Mouse (Mus musculus): ENCODE measurements around the gene Gm49630.
"Not testable (repeated sequence)": the region's sequence is repeated elsewhere in the genome, so short reads cannot be mapped to it uniquely, and the experiment has no call there.

Gm49630 gene

DNA sequence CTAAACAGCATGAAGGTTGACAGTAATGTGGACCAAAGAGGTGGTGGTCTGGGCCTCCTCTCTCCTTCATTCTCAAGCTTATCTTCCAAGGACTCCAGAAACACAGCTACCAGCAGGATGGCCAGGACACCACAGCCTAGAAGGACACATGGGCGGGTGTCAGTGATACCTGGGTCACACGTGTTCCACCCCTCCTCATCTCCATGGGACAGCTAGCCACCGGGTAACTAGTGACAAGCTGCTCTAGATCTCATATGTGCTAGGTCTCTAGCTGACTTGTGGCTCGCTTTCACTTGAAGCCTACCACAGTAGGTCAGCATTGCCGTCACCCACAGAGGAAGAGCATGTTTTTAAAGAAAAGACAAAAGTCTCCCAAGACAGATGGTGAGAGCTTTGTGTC is at the start of gene Gm49630:
Gm49630 (minus strand) TSS at position 101 of the 400 bp plus-strand sequence.
- DNase-seq = not testable (repeated sequence)

DNA sequence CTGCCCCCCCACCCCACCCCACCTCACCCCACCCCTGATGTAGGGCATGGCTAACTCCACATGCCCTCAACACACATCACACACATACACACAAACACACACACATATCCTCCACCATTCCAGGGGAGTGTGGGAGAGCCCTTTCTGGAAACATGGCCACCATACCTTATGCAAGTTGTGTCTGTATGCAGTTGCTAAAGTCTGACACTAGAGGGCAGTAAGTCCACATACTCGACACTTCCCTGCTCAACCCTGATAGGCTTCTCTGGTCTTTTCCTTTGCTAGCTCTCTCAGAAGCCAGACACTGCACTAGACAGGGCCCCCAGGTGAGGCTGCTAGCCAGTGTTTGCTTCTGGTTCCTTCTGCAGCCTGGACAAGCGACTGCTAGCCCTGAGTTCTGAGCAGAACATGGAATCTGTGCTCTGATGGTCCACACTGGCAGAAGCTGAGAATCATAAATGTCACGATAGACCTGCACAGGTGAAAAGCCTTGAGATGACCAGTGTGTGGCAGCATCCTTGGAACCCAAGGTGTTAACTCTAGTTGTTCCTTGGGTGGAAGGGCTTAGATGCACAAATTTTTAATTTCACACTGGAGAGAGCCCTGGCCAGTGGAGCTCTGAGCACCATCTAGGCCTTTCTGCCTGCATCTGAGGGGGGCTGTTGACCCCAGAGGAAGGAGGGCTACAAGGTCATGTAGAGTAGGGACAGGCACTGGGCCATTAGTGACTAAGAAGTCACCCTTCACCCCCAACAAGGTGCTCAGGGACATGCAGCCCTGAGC is 48.6 kb upstream of the Gm49630 start:
- peak in 1 of 2 experiments; percentile 9 for DNase-seq

DNA sequence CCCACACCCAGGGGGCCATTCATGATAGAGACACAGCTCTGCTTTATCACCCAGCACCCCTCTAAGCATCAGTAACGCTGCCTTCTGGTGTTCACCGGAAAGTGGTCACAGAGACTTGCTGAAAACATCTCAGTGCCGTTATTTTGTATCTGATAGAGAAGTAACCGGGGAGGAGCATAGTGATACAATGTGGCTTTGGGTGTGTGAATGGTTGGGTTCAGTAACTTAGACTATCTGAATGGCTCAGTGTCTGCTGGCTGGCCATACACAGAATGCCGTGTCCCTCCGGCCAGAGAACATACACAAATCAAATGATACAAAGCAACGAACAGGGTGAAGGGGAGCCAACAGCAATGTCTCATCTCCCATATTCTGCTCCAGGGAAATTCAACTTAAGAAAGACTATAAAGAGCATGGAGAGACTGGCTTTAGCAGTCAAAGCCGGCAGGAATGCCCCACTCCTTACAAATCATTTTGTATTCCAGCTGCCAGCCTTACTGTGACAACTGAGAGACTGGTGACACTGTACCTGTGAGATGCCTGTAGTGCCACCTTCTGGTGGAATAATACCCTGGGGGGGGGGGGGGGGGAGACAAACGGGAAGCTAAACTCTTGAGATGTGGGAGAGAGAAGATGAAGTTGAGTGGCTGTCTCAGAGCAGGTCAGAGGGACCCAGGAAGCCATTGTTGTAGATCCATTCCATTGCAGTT is 43.0 kb upstream of the Gm49630 start:
- not testable (repeated sequence) for DNase-seq

DNA sequence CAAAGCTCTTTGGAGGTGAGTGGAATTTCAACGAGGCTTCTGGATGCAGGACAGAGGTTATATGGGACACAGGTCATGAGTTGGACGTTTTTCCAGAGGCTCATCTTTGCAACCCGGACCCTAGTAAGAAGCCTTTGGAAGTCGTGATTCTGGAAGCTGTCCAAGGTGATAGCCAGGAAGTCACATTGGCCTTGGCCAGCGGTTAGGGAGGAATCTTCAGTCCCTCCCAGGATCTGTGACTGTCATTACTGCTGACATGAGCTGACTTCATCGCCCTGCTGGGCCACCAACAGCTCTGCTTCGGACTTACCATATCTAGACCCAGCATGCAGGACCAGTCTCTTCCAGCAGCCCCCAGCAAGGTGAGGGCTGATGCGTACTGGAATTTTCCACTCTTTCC is 41.6 kb upstream of the Gm49630 start:
- DNase-seq = not testable (repeated sequence)

DNA sequence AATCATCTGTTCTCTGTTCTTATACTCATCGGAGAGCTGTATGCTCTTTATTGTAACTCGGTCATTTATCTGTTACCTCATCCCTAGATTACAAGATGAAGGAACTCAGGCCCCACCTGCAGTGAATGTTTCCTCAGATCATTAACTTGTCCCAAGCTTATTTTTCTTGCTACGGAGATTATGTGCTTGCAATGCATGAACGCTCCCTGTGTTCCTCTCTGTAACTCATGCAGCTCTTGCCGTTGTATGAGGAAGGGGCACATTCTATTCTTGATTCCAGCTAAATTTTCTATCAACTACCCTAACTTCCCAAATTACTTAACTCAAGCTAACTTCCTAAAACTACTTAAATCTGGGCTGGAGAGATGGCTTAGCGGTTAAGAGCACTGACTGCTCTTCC is 28.0 kb upstream of the Gm49630 start:
- not testable (repeated sequence) for DNase-seq

DNA sequence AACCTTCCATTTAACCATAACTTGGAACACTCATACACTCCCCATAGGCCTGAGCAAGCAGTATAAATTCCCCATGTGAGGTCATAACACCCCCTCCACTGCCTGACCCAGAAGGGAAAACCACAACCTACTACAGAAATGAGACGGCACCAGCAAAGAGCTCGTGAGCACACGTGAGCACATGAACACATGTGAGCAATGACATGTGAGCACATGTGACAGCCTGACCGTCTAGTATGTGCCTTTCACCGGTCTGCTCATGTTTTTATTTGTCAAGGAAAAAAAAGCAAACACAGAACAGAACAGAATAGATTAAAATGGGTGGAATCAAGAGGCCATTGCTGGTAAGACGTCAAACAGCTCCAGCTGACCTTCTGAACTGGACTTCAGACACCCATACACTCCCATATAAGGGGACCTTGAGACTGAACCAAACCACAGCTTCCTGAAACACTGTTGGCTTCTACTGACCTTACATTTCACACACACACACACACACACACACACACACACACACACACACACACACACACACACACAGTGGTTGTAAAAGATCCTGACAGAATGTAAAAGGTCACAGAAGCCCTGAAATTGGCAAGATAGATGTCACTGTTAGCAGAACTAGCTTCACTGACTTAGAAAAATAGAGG is 26.5 kb upstream of the Gm49630 start:
- not testable (repeated sequence) for DNase-seq

DNA sequence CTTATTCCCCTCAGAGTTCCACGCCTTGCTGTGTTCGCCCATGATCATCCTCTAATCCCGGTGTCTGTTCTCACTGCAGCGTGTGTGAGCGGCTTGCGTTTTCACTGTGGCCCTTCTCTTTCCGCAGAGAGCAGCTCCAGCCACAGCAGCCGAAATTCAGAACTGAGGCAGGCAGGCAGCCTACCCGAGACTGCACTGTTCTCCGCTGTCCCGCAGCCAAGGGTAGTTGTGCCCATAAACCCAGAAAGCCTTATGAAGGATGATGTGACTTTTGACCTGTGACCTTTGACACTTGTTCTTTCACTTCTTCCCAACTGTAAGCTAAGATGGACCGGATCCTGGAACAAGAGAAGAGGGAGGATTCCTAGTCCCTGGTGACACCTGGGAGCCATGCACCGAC is 25.3 kb upstream of the Gm49630 start:
- not testable (repeated sequence) for DNase-seq

DNA sequence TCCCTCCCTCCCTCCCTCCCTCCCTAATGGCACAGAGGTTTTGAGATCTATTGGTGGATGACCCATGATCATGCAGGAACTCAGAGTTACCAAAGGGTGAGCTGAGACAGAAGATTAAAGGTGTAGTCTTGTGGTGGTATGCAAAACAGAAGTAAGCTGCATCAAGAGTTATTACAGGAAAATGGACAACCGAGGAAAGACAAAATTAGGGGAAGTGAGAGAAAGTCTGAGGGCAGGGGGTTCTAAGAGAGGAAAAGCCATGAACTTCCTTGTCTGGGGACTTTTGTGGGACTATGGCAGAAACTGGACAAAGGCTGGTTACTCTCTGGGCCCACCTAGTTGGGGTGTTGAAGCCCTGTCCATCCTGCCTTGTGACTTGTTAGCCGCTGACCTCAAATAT is 24.5 kb upstream of the Gm49630 start:
- DNase-seq = not testable (repeated sequence)

DNA sequence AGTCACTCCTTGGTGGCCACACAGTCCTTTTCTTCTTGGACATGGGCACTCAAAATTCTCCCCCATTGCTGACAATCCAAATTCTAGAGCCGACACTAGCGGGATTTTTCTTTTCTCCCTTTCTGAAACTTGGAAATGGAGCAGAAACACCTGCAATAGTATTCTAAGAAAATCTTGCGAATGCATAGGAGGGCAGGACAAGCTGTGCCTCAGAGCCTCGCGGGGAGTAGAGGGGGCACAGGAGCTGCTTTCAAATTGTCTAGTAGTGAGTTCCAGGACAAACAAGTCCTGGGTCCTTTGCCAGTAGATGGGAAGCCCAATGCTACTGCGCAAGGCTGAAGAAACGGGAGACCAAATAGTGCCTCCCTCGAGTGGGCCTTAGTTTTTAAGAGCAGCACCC is 23.9 kb upstream of the Gm49630 start:
- not testable (repeated sequence) for DNase-seq

DNA sequence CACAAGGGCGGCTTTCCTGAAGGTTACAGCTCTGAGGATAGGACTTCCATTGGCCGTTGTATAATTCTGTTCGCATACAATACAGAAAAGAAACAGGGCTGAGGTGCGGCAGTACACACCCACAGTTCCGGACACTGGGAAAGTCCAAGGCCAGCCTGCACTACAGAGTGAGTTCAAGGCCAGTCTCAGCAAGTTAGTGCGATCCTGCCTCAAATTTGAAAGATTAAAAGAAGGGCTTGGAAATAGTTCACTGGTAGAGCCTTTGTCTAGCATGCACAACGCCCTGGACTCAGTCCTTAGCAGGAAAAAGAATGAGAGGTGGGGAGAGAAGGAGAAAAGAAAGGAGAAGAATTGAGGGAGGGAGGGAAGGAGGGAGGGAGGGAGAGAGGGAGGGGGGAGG is 23.3 kb upstream of the Gm49630 start:
- DNase-seq = not testable (repeated sequence)

DNA sequence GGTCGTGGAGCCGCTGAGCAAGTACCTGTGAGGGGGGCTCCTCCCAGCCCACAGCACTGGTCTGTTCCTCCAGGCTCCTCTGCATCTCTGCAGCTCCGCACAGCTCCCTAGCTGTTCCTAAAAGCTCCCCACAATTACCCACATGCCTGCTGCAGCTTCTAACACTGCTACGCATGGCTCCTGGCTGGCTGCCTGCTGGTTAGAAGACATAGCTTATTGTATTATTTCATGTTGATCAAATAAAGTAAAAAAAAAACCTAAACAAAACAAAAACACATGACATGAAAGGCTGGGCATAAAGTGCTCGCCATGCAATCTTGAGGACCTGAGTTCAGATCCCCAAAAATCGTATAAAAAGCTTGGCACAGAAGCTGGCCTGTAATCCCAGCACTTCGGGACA is 18.1 kb upstream of the Gm49630 start:
- DNase-seq = not testable (repeated sequence)

DNA sequence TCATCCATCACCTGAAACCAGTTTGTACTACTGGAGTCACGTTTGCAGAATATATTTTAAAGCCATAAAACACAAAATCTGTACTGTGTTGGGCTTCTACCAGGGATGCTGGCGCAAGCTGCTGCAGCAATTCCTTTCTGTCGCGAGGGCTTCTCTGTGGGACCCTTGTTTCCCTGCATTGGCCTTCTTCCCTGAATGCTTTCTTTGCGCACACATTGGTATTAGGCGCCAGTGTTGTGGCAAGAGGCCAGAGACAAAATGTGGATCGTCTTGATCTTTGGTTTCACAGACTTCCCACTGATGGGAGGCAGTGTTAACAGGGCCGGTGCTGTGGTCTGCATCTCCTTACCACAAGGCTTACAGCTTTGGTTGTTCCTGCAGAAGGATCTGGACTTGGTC is 17.2 kb upstream of the Gm49630 start:
- not testable (repeated sequence) for DNase-seq

DNA sequence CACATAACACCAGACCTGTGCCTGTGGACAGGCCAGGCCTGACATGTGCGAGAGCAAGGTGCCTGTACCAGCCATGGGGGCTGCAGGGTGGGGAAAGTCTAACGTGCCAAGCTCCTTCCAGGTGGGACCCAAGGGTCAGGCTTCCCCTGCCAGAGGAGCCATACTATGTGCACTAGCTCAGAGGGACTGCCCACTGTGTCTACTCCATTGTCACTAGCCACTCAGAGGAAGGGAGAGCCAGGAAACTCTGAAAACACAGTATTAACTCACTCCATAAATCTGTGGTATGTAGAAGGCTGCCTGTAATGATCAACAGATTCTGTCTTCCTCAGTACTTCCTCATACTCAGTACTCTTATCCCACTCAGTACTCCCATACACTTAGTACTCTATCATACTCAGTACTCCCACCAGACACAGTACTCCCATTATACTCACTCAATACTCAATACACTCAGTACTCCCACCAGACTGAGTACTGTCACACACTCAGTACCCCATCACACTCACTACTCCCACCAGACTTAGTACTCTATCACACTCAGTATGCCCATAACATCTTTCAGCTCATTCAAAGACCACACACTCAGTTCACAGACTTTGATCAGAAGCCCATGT is 16.7 kb upstream of the Gm49630 start:
- DNase-seq = not testable (repeated sequence)

DNA sequence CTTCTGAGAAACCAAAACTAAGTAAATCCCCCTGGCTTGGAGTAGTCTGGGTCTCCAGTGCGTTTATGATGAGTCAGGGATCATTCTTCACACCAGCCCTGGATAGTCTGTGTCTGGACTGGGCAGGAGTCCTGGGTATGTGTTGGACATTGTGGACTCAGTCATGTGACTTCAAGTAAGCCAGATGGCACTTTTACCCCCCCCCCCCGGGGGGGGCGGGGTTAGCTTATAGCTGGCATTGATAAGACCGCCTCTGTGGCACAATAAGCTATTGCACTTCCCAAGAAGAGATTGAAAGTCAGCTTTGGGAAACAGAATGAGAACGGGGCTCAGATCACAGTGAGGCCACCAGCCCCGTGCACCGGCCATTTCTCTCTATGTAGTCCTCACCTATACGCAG is 14.2 kb upstream of the Gm49630 start:
- DNase-seq = not testable (repeated sequence)

DNA sequence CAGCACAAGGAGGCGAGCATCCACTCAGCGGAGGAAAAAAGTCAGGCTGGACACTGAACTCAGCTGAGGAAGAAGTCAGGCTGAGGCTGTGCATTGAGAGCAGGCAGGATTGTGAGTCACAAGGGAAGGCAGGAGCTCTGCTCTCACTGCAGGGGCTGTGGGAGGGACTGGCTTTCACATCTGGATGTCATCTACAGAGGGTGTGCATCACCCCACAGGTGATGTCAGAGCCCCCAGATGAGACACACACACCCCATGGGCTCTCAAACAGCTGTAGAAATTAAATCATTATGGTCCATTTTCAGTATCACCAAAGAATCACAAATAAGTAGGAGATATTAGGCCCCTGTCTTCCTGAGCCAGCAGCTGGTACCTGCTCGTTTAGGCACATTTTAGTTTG is 13.6 kb upstream of the Gm49630 start, which contains the start of gene Unc93a2:
Unc93a2 (minus strand) TSS at position 101 of the 400 bp plus-strand sequence.
- DNase-seq = not testable (repeated sequence)

DNA sequence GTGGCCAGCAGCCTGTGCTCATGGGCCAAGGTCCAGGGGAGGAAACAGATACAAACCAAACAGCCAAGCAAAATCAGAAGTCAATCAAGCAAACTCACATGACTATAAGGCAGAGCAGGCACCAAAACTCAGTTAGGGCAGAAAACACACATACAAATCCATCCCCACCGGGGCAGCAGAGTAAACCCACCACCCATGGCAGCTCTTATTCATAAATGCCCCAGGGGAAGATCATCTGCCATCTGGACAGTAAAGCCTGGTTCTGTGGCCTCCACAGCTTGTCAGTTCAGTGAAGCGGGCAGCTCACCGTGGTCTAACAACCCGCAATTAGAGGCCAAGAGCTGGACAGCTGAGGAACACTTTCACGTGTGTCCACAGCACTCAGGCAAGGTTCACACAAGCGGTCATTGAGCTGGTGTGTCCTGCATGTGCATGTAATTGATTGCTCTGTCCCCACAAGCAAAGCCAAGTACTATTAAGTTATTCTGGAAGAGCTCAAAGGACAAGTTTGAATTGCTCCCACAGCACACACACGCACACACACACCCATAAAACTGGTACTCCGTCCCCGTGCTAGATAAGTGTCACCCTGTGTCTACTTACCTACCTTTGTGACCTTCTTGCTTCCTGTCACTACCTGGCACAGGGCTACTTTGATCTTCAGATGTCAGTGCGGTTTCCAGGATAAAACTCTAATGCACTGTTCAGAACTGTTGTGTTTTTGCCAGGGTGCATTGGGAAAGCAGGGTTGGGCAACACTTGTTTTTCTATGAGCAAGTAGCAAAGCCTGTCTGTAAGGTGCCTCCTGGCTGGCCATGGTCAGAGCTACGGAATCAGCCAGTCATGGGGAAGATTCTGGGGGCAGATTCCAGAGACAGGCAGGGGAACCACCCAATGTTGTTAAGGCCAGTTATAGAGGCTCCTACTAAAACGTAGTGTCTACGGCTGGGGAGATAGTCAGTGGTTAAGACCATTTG is 11.7 kb upstream of the Gm49630 start:
- DNase-seq = not testable (repeated sequence)

DNA sequence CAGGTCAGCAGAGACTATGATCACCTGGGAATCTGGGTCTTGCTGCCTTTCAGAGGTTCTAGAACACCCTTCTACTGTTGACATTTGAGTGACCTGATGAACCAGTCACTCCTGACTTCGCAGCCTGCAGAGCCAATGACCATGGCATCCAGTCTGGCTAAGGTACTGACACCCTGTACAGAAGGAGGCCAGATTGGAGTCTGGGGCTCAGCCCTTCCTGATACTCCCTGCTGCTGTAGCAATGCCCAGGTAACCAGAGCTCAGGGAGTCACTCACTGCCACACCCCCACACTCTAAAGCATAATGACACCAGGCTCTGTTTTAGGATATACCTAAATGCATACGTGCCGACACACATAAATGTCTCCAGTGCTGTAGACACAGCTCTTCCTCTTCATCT is 10.9 kb upstream of the Gm49630 start:
- not testable (repeated sequence) for DNase-seq

DNA sequence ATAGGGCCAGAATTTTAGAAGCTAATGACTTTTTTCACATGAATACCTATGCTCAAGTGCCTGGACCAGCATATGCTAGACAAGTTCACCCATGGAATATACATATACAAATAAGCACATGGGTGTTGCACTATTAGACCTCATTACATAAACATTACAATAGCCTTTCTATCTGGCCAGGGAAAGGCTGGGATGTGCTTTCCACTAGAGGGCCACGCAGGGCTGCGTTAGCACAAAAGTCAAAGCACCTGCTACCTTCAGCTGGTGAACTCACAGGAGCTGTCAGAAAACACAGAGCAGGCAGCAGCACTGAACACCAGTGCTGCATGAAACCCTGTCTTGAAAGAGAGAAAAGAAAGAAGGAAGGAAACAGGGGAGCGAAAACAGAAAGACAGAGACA is 6.1 kb upstream of the Gm49630 start:
- not testable (repeated sequence) for DNase-seq

DNA sequence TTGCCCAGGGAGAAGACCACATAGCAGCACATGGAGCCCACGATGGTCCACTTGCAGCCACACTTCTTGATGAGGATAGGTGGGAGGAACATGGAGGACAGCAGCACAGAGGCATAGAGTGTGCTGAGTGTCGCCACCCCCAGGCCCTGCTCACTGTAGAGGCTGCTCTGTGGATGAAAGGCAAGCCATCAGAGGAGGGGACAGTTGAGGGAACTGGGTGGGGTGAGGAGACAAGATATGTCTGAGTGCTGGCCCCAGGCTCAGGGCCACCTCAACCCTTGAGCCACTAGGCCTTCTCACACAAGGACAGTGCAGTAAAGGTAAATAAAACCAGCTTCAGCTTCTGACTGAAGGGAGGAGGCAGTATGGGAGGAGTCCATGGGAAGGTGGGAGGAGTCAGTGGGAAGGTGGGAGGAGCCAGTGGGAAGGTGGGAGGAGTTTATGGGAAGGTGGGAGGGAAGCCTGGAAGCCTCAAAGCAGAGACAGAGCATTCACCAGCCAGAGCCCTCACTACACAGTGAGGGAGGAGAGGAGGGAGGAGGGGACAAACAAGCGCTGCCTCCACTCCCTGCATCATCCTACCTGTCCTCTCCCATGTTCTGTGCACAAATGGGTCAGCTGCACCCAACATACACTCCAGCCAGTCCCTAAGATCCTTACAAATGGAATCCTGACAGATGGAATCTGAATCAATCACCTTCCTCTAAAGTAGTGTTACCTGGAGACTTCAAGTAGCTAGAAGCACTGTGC is 5.3 kb upstream of the Gm49630 start:
- DNase-seq = not testable (repeated sequence)

DNA sequence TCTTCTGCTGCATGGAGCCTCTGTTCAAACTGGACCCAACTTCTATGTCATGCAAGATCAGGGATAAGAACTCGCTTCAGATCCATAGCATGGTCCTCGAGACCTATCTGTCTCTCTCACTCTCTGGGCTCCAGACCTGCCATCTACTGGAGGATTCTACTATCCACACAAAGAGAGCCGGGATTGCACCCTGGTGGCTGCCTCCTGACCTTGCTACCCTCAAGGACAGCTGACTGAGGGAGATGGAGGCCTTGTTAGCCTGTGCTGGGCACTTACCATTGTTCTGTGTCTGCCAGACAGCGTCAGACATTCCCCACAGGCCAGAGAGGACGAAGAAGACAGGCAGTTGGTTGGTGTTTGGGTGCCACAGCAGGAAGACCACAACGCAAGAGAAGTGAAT is 2.4 kb downstream of the Gm49630 start:
- not testable (repeated sequence) for DNase-seq
